Mouse (Mus musculus): ENCODE data around the gene Magea1.
"Not testable (repeated sequence)": the region's sequence is repeated elsewhere in the genome, so short reads cannot be mapped to it uniquely, and the experiment has no call there.

Gene Magea1

DNA sequence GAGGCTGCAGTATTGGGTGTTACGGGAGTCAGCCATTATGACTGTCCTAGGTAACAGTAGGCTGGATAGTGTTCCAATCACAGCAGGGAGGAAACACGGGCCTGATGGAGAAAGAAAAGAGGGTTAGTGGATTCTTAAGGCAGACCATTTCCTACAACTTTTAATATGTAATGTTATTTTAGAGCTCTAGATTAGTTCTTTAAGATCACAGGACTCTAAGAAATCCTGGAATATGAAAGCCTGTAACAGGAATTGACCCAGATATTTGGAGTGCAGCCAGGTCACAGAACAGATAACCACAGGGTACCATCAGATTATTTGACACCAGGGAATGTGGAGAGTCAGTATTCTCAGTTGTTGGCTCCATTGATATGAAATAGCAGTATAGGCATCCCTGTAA is at the start of gene Magea1:
TSS of gene Magea1 (minus strand) at position 101 of the 400 bp plus-strand sequence.
- DNase-seq (ENCODE audit: low spot score), result not testable (repeated sequence)

- DNase-seq (ENCODE audit: low spot score), result not testable (repeated sequence)
Observed at GRCm38 (mm10) chrX:155128312-155128711, 38.7 kb upstream of the Magea1 start, which contains the start of gene Cldn34b2. Gene Cldn34b2 (minus strand): TSS chrX:155128412.

- DNase-seq (ENCODE audit: low spot score), result no peak
Observed at GRCm38 (mm10) chrX:155098024-155098423, 8.4 kb upstream of the Magea1 start.

DNA sequence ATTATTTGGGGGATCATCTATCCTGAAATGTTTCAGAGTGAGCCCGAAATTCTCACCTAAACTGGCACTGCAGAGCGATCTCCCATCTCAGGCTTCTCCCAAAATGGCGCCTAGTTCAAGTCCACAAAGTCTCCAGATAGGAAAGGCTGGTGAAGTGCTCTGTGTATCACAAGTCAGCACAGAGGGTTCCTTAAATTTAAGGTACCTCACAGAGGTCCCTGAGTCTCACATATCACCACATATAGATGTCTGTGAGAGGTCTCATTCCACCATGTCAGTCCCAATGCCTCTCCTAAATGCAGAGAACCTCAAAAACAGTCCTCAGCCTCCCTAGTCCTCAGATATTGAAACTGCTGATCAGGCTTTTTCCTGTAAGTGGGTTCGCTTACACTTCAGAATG is 4.0 kb upstream of the Magea1 start, which contains the start of gene Magea2:
TSS of gene Magea2 (minus strand) at position 101 of the 400 bp plus-strand sequence.
- not testable (repeated sequence) for DNase-seq (ENCODE audit: low spot score)

- DNase-seq (ENCODE audit: low spot score), result not testable (repeated sequence)
Observed at GRCm38 (mm10) chrX:155063045-155063444, 26.5 kb downstream of the Magea1 start, which contains the start of gene Magea5. Gene Magea5 (minus strand): TSS chrX:155063145.
